Mouse (Mus musculus): ENCODE data around the gene Letm1.

DNA sequence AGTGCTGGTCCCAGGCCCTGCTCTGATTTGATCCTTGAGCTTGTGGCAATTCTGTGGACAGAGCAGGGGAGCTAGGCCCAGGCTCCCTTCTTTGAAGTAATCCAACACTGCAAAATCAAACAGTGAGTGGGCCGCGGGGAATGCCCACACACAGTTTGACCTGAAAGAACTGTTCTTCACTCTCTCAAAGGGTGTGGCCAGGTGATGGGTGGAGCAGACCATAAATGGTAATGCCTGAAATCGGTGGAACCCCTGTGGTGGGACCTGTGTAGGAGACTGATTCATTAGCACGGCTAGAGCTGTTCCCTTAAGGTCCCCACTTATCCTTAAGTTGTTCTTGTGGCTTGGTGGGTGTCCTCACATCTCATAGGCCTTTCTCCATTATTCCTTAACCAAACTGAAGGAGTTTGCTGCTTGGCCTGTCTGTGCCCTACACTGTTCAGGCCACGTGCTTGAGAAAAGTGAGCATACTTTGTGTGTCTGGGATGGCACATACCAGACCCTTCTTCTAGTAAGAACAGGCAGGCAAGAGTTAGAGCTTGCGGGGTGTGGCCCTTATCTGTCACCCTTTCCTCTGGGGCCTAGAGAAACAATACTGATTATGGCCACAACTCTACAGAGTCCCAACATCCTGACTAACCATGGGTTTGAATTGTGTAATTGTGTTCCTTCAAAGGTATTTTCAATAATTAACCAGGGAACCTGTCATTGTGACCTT is 33.5 kb upstream of the Letm1 start:
- TF ChIP-seq CTCF (IDR thresholded peaks at IDR 0.05; ENCODE audit: extremely low read depth, insufficient read depth, insufficient read length, insufficient replicate concordance) = no peak
- TF ChIP-seq POLR2A (IDR thresholded peaks at IDR 0.05; ENCODE audit: low read depth, low read length) = no peak

Measured in spleen, adult 2 months (tissue).